Mouse (Mus musculus): ENCODE measurements around the gene Sohlh2. TPM values are rescaled to one million over a fixed set of nuclear protein-coding genes. Genes with fewer than 3 reads are reported as not detected.
"Not testable (repeated sequence)": the region's sequence is repeated elsewhere in the genome, so short reads cannot be mapped to it uniquely, and the experiment has no call there.

Sohlh2 gene
- polyA plus RNA-seq, 1 experiment = 10.2 TPM

- Histone ChIP-seq H3K36me3 (ENCODE audit: control insufficient read depth, insufficient read depth, low read length) (no peaks in the 10 kb centered on the region), H3K27me3 (ENCODE audit: control insufficient read depth, insufficient read depth, low read length) (no peaks in the 10 kb centered on the region), H3K4me3 (ENCODE audit: control insufficient read depth, low read depth, low read length) (no peak overlapping the region), H3K27ac (ENCODE audit: control insufficient read depth, insufficient read depth, low read depth, low read length) (no peak overlapping the region), H3K4me1 (ENCODE audit: control insufficient read depth, insufficient read depth, low read length) (no peaks in the 10 kb centered on the region)
- no peak for TF ChIP-seq CTCF (IDR thresholded peaks at IDR 0.05; ENCODE audit: control insufficient read depth, insufficient read depth, insufficient replicate concordance, low read depth, low read length)
- no peak for TF ChIP-seq POLR2A (IDR thresholded peaks at IDR 0.05; ENCODE audit: control insufficient read depth, low read depth, low read length)
Observed at GRCm38 (mm10) chr3:55172478-55172877, 9.3 kb upstream of the Sohlh2 start.

DNA sequence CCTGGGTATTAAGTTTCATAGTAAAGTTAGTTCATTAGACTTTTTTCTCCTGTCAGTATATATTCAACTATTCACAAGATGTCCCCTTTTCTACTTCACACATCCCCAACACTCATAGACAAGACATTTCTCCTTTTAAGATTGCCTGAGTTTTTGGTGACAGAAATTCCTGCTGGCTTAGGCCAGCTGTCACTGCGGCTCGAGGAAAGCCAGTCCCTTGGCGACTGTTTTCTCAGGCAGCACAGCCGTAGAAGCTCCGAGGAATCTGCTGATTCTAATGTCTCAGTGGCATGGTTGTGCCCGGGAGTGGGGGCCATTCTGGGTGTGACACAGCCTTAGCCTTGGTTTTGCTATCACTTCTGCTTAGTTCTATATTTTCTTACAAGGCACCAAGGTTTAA, 4.6 kb upstream of the Sohlh2 start:
- no peaks in the 10 kb centered on the region for H3K27me3 ChIP-seq (ENCODE audit: control insufficient read depth, insufficient read depth, low read length)
- H3K36me3 ChIP-seq (ENCODE audit: control insufficient read depth, insufficient read depth, low read length) = no peaks in the 10 kb centered on the region
- TF ChIP-seq POLR2A (IDR thresholded peaks at IDR 0.05; ENCODE audit: control insufficient read depth, low read depth, low read length) (no peak), CTCF (IDR thresholded peaks at IDR 0.05; ENCODE audit: control insufficient read depth, insufficient read depth, insufficient replicate concordance, low read depth, low read length) (no peak)
- no peak overlapping the region for H3K4me3 ChIP-seq (ENCODE audit: control insufficient read depth, low read depth, low read length)
- no peak overlapping the region for H3K27ac ChIP-seq (ENCODE audit: control insufficient read depth, insufficient read depth, low read depth, low read length)
- peaks cover 3% of the 10 kb centered on the region for H3K4me1 ChIP-seq (ENCODE audit: control insufficient read depth, insufficient read depth, low read length)

GRCm38 (mm10) chr3:55191668-55192067, 9.8 kb downstream of the Sohlh2 start:
- Histone ChIP-seq H3K36me3 (ENCODE audit: control insufficient read depth, insufficient read depth, low read length) (no peaks in the 10 kb centered on the region), H3K4me1 (ENCODE audit: control insufficient read depth, insufficient read depth, low read length) (no peaks in the 10 kb centered on the region), H3K27ac (ENCODE audit: control insufficient read depth, insufficient read depth, low read depth, low read length) (no peak overlapping the region), H3K4me3 (ENCODE audit: control insufficient read depth, low read depth, low read length) (no peak overlapping the region), H3K27me3 (ENCODE audit: control insufficient read depth, insufficient read depth, low read length) (no peaks in the 10 kb centered on the region)
- TF ChIP-seq CTCF (IDR thresholded peaks at IDR 0.05; ENCODE audit: control insufficient read depth, insufficient read depth, insufficient replicate concordance, low read depth, low read length) (no peak), POLR2A (IDR thresholded peaks at IDR 0.05; ENCODE audit: control insufficient read depth, low read depth, low read length) (no peak)

GRCm38 (mm10) chr3:55193351-55193750, 11.5 kb downstream of the Sohlh2 start:
- H3K27ac ChIP-seq (ENCODE audit: control insufficient read depth, insufficient read depth, low read depth, low read length) = no peak overlapping the region
- H3K36me3 ChIP-seq (ENCODE audit: control insufficient read depth, insufficient read depth, low read length) = no peaks in the 10 kb centered on the region
- H3K27me3 ChIP-seq (ENCODE audit: control insufficient read depth, insufficient read depth, low read length) = no peaks in the 10 kb centered on the region
- no peaks in the 10 kb centered on the region for H3K4me1 ChIP-seq (ENCODE audit: control insufficient read depth, insufficient read depth, low read length)
- H3K4me3 ChIP-seq (ENCODE audit: control insufficient read depth, low read depth, low read length) = no peak overlapping the region
- TF ChIP-seq CTCF (IDR thresholded peaks at IDR 0.05; ENCODE audit: control insufficient read depth, insufficient read depth, insufficient replicate concordance, low read depth, low read length) (no peak), POLR2A (IDR thresholded peaks at IDR 0.05; ENCODE audit: control insufficient read depth, low read depth, low read length) (no peak)

DNA sequence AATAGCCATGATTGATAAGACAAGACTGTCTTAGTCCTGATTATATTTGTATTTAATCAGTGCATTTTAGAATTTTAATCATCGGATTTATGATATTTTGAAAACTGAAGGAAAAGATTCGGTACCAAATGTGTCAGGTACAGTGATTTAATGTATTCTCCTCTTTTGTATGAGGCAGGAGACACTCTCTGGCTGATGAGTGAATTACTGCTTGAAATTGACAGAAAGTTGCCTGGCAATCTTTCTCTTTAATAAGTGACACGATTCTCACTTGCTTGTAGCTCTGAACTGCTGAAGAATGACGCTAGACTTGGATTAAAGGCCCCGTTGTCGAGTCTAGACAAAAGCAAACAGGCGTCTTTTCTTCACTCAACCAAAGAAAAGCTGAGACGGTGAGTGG, 13.0 kb downstream of the Sohlh2 start:
- H3K4me3 ChIP-seq (ENCODE audit: control insufficient read depth, low read depth, low read length) = no peak overlapping the region
- TF ChIP-seq POLR2A (IDR thresholded peaks at IDR 0.05; ENCODE audit: control insufficient read depth, low read depth, low read length) (no peak), CTCF (IDR thresholded peaks at IDR 0.05; ENCODE audit: control insufficient read depth, insufficient read depth, insufficient replicate concordance, low read depth, low read length) (no peak)
- no peaks in the 10 kb centered on the region for H3K36me3 ChIP-seq (ENCODE audit: control insufficient read depth, insufficient read depth, low read length)
- no peak overlapping the region for H3K27ac ChIP-seq (ENCODE audit: control insufficient read depth, insufficient read depth, low read depth, low read length)
- no peaks in the 10 kb centered on the region for H3K4me1 ChIP-seq (ENCODE audit: control insufficient read depth, insufficient read depth, low read length)
- no peaks in the 10 kb centered on the region for H3K27me3 ChIP-seq (ENCODE audit: control insufficient read depth, insufficient read depth, low read length)

DNA sequence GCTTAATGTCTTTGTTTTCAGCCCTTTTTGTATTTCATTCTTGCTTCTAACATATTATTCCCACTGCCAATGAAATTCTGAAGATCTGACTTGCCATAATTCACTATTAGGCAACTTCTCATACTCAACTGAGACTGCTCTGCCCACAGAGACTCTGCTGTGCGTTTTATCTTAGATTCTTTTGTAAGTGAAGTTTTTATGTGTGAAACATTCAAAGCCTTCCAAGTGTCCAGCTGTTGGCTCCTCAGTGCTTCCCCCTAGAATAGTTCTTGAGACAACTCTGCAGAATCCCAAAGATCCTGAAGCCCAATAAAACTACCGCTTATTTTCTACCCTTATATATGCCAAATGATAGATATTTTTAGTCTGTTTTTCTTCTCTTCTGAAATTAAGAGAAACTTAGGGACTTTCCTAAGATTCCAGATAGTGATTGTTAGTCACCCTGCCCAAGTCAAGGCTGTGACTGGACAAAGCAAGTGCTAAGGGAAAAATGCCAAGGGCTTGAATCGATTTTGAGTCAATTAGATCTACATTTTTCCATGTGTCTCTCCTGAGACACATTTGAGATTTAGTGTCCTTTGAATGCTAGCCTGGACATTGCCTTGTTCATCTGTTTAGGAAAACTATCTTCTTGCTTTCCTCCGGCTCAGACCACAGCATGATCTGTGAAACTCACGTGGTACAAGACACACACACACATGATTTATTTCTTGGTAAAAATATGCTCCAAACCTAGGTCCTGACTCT, 13.9 kb downstream of the Sohlh2 start:
- TF ChIP-seq CTCF (IDR thresholded peaks at IDR 0.05; ENCODE audit: control insufficient read depth, insufficient read depth, insufficient replicate concordance, low read depth, low read length) = no peak
- no peak for TF ChIP-seq POLR2A (IDR thresholded peaks at IDR 0.05; ENCODE audit: control insufficient read depth, low read depth, low read length)

DNA sequence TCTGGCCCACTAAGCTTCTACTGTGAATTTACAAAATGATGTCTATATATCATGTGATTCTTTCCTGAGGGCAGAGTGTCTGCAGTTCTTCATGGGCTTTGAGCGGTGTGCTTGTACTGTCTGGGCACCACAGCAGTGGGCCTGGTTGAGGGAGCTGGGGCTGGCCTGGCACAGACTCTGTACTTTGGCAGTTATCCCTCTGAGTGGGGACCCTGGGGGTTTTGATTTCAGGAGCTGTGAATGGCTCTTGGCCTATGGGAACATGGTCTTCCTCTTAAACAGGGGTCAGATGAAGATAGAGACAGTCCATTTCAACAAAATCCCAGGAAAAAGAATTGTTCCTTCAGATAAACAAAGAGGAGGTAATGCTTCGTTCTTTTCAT, 14.5 kb downstream of the Sohlh2 start:
- Histone ChIP-seq H3K27ac (ENCODE audit: control insufficient read depth, insufficient read depth, low read depth, low read length) (no peak overlapping the region), H3K27me3 (ENCODE audit: control insufficient read depth, insufficient read depth, low read length) (no peaks in the 10 kb centered on the region), H3K4me1 (ENCODE audit: control insufficient read depth, insufficient read depth, low read length) (no peaks in the 10 kb centered on the region), H3K4me3 (ENCODE audit: control insufficient read depth, low read depth, low read length) (no peak overlapping the region), H3K36me3 (ENCODE audit: control insufficient read depth, insufficient read depth, low read length) (no peaks in the 10 kb centered on the region)
- TF ChIP-seq CTCF (IDR thresholded peaks at IDR 0.05; ENCODE audit: control insufficient read depth, insufficient read depth, insufficient replicate concordance, low read depth, low read length) (no peak), POLR2A (IDR thresholded peaks at IDR 0.05; ENCODE audit: control insufficient read depth, low read depth, low read length) (no peak)

More for the DNA sequence above, 13.9 kb downstream of the Sohlh2 start:
- Histone ChIP-seq H3K4me1 (ENCODE audit: control insufficient read depth, insufficient read depth, low read length) (no peaks in the 10 kb centered on the region), H3K27ac (ENCODE audit: control insufficient read depth, insufficient read depth, low read depth, low read length) (no peak overlapping the region), H3K27me3 (ENCODE audit: control insufficient read depth, insufficient read depth, low read length) (no peaks in the 10 kb centered on the region), H3K4me3 (ENCODE audit: control insufficient read depth, low read depth, low read length) (no peak overlapping the region), H3K36me3 (ENCODE audit: control insufficient read depth, insufficient read depth, low read length) (no peaks in the 10 kb centered on the region)

DNA sequence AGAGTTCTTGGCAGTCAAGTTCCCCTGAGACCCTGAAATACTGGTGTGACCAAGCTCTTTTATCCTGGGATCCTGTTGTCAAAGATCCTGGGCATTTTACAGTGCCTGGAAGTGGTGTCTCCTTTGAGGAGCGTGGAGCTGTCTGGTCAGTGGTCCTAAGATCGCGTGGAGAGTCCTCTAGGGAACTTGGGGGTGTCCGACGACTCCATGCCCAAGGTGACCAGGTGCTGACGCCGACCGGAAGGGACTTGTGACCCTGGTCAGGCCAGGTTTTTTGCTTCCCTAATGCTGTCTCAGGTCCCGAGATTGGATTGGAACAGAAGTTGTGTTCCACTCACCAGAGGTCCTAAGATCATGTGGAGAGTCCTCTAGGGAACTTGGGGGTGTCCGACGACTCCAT, 21.8 kb downstream of the Sohlh2 start:
- H3K27ac ChIP-seq (ENCODE audit: control insufficient read depth, insufficient read depth, low read depth, low read length); H3K36me3 ChIP-seq (ENCODE audit: control insufficient read depth, insufficient read depth, low read length); H3K27me3 ChIP-seq (ENCODE audit: control insufficient read depth, insufficient read depth, low read length); H3K4me3 ChIP-seq (ENCODE audit: control insufficient read depth, low read depth, low read length); H3K4me1 ChIP-seq (ENCODE audit: control insufficient read depth, insufficient read depth, low read length): not testable (repeated sequence)
